Mouse (Mus musculus): Measurements from ENCODE around the gene Henmt1. TPM values are rescaled to one million over a fixed set of nuclear protein-coding genes. Genes with fewer than 3 reads are reported as not detected.

Gene Henmt1
- polyA plus RNA-seq, 1 experiment from 2014 or later, result 0.63 TPM

DNA sequence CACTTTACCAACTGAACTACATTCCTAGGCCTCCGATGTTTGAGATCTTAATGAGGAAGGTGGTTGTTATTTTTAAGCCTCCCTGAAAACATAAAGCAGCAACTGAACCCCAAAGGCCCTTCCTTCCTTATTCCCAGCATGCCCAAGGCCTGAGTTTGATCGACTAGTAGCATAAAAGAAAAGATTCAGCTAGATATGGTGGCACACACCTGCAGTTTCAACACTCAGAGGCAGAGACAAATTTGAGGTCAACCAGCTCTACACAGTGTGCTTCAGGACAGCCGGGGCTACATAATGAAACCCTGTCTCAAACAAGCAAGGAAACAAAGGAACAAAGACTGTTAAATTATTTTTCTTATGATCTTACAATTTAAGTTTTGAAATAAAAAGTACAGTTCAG lies 24.1 kb downstream of the Henmt1 start:
- DNase-seq (no peak), ATAC-seq (ENCODE audit: insufficient read depth) (no peak)
- H3K27me3 ChIP-seq (ENCODE audit: insufficient read depth, low read length), result no peaks in the 10 kb centered on the region
- 79% methylated on average over 3 of the region's 3 CpGs for WGBS
- H3K4me1 ChIP-seq (ENCODE audit: insufficient read depth), result no peaks in the 10 kb centered on the region; the same call in 1 of the 2 replicates
- no peak overlapping the region for H3K27ac ChIP-seq (ENCODE audit: low read depth)
- no peak for TF ChIP-seq CTCF (IDR thresholded peaks at IDR 0.05; ENCODE audit: low read depth)
- H3K9me3 ChIP-seq (ENCODE audit: low read depth, low read length), result no peaks in the 10 kb centered on the region
- H3K4me2 ChIP-seq, result no peak overlapping the region
- no peaks in the 10 kb centered on the region for H3K36me3 ChIP-seq (ENCODE audit: insufficient read depth)
- no peak overlapping the region for H3K4me3 ChIP-seq (ENCODE audit: low read depth, low read length)
- no peak overlapping the region for H3K9ac ChIP-seq

DNA sequence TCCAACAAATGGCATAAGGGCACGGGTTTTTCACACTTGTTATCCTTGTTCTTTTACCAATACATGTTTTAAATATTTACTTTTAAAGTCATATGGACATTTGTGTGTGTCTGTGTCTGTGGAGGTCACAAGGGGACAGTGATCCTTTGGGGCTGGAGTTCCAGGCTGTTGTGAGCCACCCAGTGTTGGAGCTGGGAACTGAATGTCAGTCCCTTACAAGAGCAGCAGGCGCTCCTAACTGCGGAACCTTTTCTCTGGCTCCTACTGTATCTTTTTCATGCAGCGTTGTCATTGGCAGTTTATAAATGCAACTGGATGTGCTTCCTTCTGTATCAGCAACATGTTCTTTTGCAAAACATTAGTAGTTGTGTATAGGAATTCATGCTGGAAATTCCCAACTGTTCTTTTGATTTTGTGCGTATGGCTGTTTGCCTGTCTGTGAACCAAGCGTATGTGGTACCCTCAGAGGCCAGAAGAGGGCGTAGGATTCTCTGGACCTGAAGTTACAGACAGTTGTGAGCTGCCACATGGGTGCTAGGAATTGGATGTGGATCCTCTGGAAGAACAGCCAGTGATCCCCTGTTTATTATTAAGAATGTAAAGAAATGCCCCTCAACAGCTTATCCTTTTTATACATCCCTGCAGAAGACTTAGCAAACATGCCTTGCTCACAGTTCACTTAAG lies 24.8 kb downstream of the Henmt1 start:
- H3K4me1 ChIP-seq (ENCODE audit: insufficient read depth), result no peaks in the 10 kb centered on the region; the same call in 1 of the 2 replicates
- 68% methylated on average over 7 of the region's 7 CpGs for WGBS
- H3K4me2 ChIP-seq, result no peak overlapping the region
- H3K36me3 ChIP-seq (ENCODE audit: insufficient read depth), result no peaks in the 10 kb centered on the region
- ATAC-seq (ENCODE audit: insufficient read depth) (no peak), DNase-seq (peak; percentile 28)
- H3K9ac ChIP-seq, result no peak overlapping the region
- H3K27ac ChIP-seq (ENCODE audit: low read depth), result no peak overlapping the region
- H3K4me3 ChIP-seq (ENCODE audit: low read depth, low read length), result no peak overlapping the region
- H3K27me3 ChIP-seq (ENCODE audit: insufficient read depth, low read length), result no peaks in the 10 kb centered on the region
- TF ChIP-seq CTCF (IDR thresholded peaks at IDR 0.05; ENCODE audit: low read depth), result peak; percentile 38; the same call in 1 of the 2 replicates
- H3K9me3 ChIP-seq (ENCODE audit: low read depth, low read length), result no peaks in the 10 kb centered on the region

DNA sequence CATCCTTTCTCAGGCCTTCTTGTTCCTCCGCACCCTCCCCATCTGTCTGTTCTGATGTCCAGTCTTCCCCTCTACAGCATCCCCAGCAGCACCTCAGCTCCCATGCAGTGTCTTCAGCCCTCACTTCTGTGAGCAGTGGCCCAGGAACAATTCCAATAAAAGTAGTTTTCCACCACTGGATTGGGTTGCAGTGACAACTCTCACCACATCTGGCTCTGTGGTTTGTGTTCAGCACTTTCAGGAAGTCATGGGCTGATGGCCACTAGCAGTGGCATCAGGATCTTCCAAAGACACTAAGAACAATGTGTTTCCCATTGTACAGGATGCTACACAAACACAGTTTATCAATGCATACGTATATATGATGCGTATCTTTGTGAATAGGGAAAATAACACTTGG lies 26.4 kb downstream of the Henmt1 start:
- TF ChIP-seq CTCF (IDR thresholded peaks at IDR 0.05; ENCODE audit: low read depth), result no peak
- Histone ChIP-seq H3K27ac (ENCODE audit: low read depth) (no peak overlapping the region), H3K4me3 (ENCODE audit: low read depth, low read length) (no peak overlapping the region), H3K9me3 (ENCODE audit: low read depth, low read length) (no peaks in the 10 kb centered on the region), H3K27me3 (ENCODE audit: insufficient read depth, low read length) (no peaks in the 10 kb centered on the region), H3K4me2 (no peak overlapping the region), H3K4me1 (ENCODE audit: insufficient read depth) (no peaks in the 10 kb centered on the region; the same call in 1 of the 2 replicates), H3K36me3 (ENCODE audit: insufficient read depth) (peaks cover 4% of the 10 kb centered on the region; the same call in 1 of the 2 replicates), H3K9ac (no peak overlapping the region)
- no peak for DNase-seq
- ATAC-seq (ENCODE audit: insufficient read depth), result no peak
- WGBS, result 84% methylated on average over 3 of the region's 3 CpGs

DNA sequence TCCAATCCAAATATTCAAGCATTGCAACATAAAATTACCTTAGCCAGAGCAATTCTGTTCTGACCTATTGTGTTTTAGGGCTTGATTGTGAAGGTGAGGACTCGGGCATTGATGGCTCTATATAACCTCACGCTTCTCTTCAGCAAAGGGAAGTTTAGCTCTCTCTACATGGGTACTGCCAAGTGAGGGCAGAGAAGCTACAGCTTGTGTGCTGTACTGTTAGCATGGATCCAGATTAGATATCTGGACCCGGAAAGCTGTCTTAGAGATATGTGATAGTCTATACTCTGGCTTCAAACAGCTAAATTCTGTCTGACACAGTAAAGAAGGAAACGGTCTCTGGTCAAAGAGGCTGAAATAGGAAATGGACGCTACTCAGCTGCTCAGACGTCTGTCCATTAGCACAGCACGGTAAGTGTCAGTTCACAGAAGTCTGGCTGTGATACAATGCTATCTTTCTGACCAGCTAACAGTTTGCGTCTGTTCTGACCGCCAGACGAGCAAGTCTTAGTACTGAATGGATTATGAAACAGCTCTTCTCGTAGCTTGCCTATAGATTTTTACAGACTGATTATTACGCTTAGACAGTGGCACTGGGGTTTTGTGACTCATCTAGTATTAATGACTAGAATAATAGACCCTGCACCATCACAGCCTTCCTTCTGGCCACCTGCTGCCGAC lies 34.4 kb downstream of the Henmt1 start:
- WGBS, result 82% methylated on average over 13 of the region's 13 CpGs
- H3K9me3 ChIP-seq (ENCODE audit: low read depth, low read length), result no peaks in the 10 kb centered on the region

DNA sequence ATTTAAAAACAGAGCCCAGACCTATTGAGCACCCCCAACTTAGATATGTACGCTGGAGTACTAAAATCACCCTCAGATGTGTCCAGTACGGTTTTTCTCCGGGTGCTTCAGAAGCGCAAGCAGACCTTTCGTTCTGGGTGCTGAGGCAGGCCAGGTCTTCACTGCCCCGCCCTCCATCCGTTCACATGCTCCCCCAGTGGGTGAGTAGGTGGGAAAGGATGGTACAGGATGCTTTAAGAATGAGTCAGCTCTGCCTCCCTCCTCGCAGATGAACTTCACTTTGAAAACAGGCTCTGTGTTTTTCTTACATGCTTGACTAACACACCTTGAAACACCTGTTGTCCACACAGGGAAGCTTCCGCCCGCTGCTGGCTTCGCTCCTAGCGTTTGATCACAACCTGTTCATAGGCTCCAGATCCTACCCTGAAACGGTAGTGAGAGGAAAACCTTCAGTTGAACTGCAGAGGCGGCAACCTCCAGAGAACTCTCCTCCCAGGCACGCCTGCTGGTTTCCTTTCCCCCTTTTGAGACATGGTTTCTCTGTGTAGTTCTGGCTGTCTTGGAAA lies 35.3 kb downstream of the Henmt1 start:
- H3K4me3 ChIP-seq (ENCODE audit: low read depth, low read length), result no peak overlapping the region
- no peak overlapping the region for H3K4me2 ChIP-seq
- H3K9me3 ChIP-seq (ENCODE audit: low read depth, low read length), result no peaks in the 10 kb centered on the region
- peaks cover 49% of the 10 kb centered on the region for H3K36me3 ChIP-seq (ENCODE audit: insufficient read depth)
- no peak overlapping the region for H3K27ac ChIP-seq (ENCODE audit: low read depth)
- no peak for DNase-seq
- H3K9ac ChIP-seq, result no peak overlapping the region
- WGBS, result 83% methylated on average over 15 of the region's 15 CpGs
- H3K27me3 ChIP-seq (ENCODE audit: insufficient read depth, low read length), result no peaks in the 10 kb centered on the region
- ATAC-seq (ENCODE audit: insufficient read depth), result no peak
- TF ChIP-seq CTCF (IDR thresholded peaks at IDR 0.05; ENCODE audit: low read depth), result no peak
- no peaks in the 10 kb centered on the region for H3K4me1 ChIP-seq (ENCODE audit: insufficient read depth)

More for the DNA sequence above, 34.4 kb downstream of the Henmt1 start:
- Histone ChIP-seq H3K36me3 (ENCODE audit: insufficient read depth) (peaks cover 40% of the 10 kb centered on the region), H3K27me3 (ENCODE audit: insufficient read depth, low read length) (no peaks in the 10 kb centered on the region), H3K4me3 (ENCODE audit: low read depth, low read length) (no peak overlapping the region), H3K4me2 (no peak overlapping the region), H3K9ac (no peak overlapping the region), H3K4me1 (ENCODE audit: insufficient read depth) (no peaks in the 10 kb centered on the region), H3K27ac (ENCODE audit: low read depth) (no peak overlapping the region)
- no peak for TF ChIP-seq CTCF (IDR thresholded peaks at IDR 0.05; ENCODE audit: low read depth)
- ATAC-seq (ENCODE audit: insufficient read depth) (no peak), DNase-seq (no peak)

DNA sequence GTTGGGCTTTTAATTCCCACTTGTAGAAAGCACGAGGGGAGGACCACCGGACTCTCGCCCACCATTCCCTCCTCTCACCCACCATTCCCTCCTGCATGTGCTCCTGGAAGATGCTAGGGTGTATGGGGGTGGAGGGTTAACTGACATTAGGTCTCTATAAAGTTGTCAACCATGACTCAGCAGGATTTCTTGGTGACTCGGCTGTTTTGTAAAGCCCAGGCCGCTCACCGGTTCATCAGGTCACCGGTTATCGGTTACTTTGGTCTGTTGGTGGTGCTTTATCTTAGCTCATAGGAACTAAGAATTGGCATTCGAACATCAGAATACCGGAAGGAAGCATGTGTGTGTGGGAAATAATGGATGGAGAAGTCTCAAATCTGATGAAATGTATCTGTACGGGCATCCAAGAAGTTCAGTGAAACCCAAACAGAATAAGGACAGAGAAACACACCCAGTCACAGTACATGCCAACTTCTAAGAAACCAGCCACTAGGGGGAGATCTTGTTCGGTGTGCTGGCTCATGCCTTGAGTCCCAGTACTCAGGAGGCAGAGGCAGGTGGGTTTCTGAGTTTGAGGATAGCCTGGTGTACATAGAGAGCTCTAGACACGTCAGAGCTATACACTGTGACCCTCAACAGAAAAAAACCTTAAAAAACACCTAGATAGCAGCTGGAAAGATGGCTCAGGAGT lies 37.8 kb downstream of the Henmt1 start:
- ATAC-seq (ENCODE audit: insufficient read depth) (no peak), DNase-seq (peak; percentile 43)
- Histone ChIP-seq H3K36me3 (ENCODE audit: insufficient read depth) (peaks cover 50% of the 10 kb centered on the region), H3K9me3 (ENCODE audit: low read depth, low read length) (no peaks in the 10 kb centered on the region), H3K27me3 (ENCODE audit: insufficient read depth, low read length) (no peaks in the 10 kb centered on the region), H3K4me1 (ENCODE audit: insufficient read depth) (no peaks in the 10 kb centered on the region), H3K9ac (no peak overlapping the region), H3K4me3 (ENCODE audit: low read depth, low read length) (no peak overlapping the region), H3K4me2 (no peak overlapping the region), H3K27ac (ENCODE audit: low read depth) (no peak overlapping the region)
- WGBS, result 94% methylated on average over 13 of the region's 13 CpGs
- peak; percentile 43; the same call in 1 of the 2 replicates for TF ChIP-seq CTCF (IDR thresholded peaks at IDR 0.05; ENCODE audit: low read depth)

DNA sequence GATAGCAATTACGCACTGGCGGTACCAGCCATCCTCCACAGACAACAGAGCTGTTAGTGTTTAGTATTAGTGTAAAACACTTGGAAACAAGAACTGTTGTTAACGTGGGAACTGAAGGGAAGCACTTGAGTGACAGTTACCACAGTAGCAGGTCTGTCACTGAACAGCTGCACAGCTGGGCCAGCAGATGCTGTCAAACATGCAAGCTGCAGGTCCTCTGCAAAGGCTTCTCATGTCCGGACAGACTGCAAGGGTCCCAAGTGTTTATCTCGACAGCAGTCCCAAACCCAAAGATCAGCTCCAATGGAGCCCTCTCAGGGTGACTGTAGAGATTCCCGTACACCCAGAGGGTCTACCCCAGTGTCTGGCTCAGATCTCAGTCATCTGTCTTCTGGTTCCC lies 42.3 kb downstream of the Henmt1 start:
- ATAC-seq (ENCODE audit: insufficient read depth), result no peak
- H3K36me3 ChIP-seq (ENCODE audit: insufficient read depth), result peaks cover 44% of the 10 kb centered on the region
- TF ChIP-seq CTCF (IDR thresholded peaks at IDR 0.05; ENCODE audit: low read depth), result no peak

More for the DNA sequence above, 42.3 kb downstream of the Henmt1 start:
- Histone ChIP-seq H3K27me3 (ENCODE audit: insufficient read depth, low read length) (no peaks in the 10 kb centered on the region), H3K4me3 (ENCODE audit: low read depth, low read length) (no peak overlapping the region), H3K4me1 (ENCODE audit: insufficient read depth) (no peaks in the 10 kb centered on the region), H3K27ac (ENCODE audit: low read depth) (no peak overlapping the region), H3K4me2 (no peak overlapping the region), H3K9me3 (ENCODE audit: low read depth, low read length) (no peaks in the 10 kb centered on the region), H3K9ac (no peak overlapping the region)
- WGBS, result 68% methylated on average over 6 of the region's 6 CpGs
- DNase-seq, result no peak

All from lung, embryonic 14.5 days (tissue).